8 mouse cellular contexts compared by ENCODE assay signal in the genomic region with DNA sequence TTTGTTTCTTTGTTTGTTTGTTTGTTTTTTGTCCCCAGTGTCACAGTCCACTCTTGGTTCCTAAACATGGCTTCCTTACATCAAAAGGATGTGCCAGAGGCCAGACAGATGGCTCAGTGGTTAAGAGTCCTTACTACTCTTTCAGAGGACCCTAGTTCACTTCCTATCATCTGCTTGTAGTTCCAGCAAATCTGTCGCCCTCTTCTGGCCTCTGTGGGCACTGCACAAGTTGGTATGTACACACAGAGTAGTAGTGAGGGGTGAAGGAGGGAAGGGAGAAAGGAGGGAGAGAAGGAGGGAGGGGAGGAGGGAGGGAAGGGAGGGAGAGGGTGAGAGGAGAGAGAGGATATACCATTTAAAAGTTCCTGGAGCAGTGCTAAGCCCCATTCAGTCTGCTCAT. TPM values are rescaled to one million over a fixed set of nuclear protein-coding genes. Genes with fewer than 3 reads are reported as not detected.
DNase-seq lines count a peak whose midpoint lies in the region; ATAC-seq and TF ChIP-seq lines count a peak whose summit lies in the region.

No protein-coding gene starts in this region.

- DNase-seq in kidney, adult 18-20 months: peak; percentile 19
- DNase-seq in adrenal gland, adult 8-10 months: peak; percentile 3
- DNase-seq in limb, embryonic 10.5 days (ENCODE audit: low spot score): peak; percentile 68
- DNase-seq in spleen, postnatal 4 days (ENCODE audit: low spot score in 2 of 2): peak; percentile 35 to 78
- DNase-seq in frontal cortex, postnatal 10 days (ENCODE audit: low spot score in 2 of 2): no peak
- DNase-seq in heart, embryonic 10.5 days (ENCODE audit: low spot score): no peak

- H3K4me3 ChIP-seq in kidney, embryonic 16.5 days (ENCODE audit: low read length): no peak overlapping the region
- H3K4me3 ChIP-seq in ES-Bruce4 (ENCODE audit: low read depth, low read length): no peak overlapping the region
- no peak overlapping the region for H3K4me3 ChIP-seq in limb, embryonic 10.5 days
- H3K4me3 ChIP-seq in heart, embryonic 10.5 days: no peak overlapping the region

- TF ChIP-seq POLR2A in ES-Bruce4 (IDR thresholded peaks at IDR 0.05; ENCODE audit: insufficient read depth, low read length): no peak

- H3K4me2 ChIP-seq in kidney, embryonic 16.5 days (replicated peaks; ENCODE audit: low read depth, low read length): no peak overlapping the region

- WGBS in kidney, embryonic 16.5 days: 17% methylated on average over 1 of the region's 1 CpGs
- 16% methylated on average over 1 of the region's 1 CpGs for WGBS in limb, embryonic 10.5 days
- 6% methylated on average over 1 of the region's 1 CpGs for WGBS in heart, embryonic 10.5 days

- H3K27ac ChIP-seq in kidney, embryonic 16.5 days (ENCODE audit: low read length): no peak overlapping the region
- H3K27ac ChIP-seq in ES-Bruce4 (ENCODE audit: insufficient read depth, low read length): no peak overlapping the region
- peak overlapping the region; percentile 66; the same call in 1 of the 2 replicates for H3K27ac ChIP-seq in limb, embryonic 10.5 days
- no peak overlapping the region for H3K27ac ChIP-seq in heart, embryonic 10.5 days

- H3K9me3 ChIP-seq in kidney, embryonic 16.5 days (ENCODE audit: low read length): no peaks in the 10 kb centered on the region
- H3K9me3 ChIP-seq in ES-Bruce4 (replicated peaks; ENCODE audit: control insufficient read depth, insufficient read depth, low read length, poor library complexity, severe bottlenecking): no peaks in the 10 kb centered on the region
- H3K9me3 ChIP-seq in limb, embryonic 10.5 days (replicated peaks): no peaks in the 10 kb centered on the region
- no peaks in the 10 kb centered on the region for H3K9me3 ChIP-seq in heart, embryonic 10.5 days

- peak; percentile 35 for TF ChIP-seq CTCF in ES-Bruce4 (IDR thresholded peaks at IDR 0.05; ENCODE audit: low read depth, low read length)

- TF ChIP-seq EP300 in ES-Bruce4 (IDR thresholded peaks at IDR 0.05; ENCODE audit: insufficient read depth, low read depth, low read length): no peak

- no peaks in the 10 kb centered on the region for H3K36me3 ChIP-seq in kidney, embryonic 16.5 days (ENCODE audit: insufficient read depth, low read length)
- no peaks in the 10 kb centered on the region for H3K36me3 ChIP-seq in ES-Bruce4 (ENCODE audit: control insufficient read depth, insufficient read depth, low read length, poor library complexity, severe bottlenecking)
- H3K36me3 ChIP-seq in limb, embryonic 10.5 days: no peaks in the 10 kb centered on the region
- H3K36me3 ChIP-seq in heart, embryonic 10.5 days: no peaks in the 10 kb centered on the region

- no peak for ATAC-seq in kidney, embryonic 16.5 days (ENCODE audit: low FRiP score, low TSS enrichment)

- peaks cover 6% of the 10 kb centered on the region for H3K4me1 ChIP-seq in kidney, embryonic 16.5 days (ENCODE audit: insufficient read depth, low read length)
- H3K4me1 ChIP-seq in ES-Bruce4 (ENCODE audit: control insufficient read depth, insufficient read depth, low read length): no peaks in the 10 kb centered on the region
- H3K4me1 ChIP-seq in limb, embryonic 10.5 days: peaks cover 45% of the 10 kb centered on the region
- peaks cover 5% of the 10 kb centered on the region for H3K4me1 ChIP-seq in heart, embryonic 10.5 days

- no peak overlapping the region for H3K9ac ChIP-seq in kidney, embryonic 16.5 days (replicated peaks; ENCODE audit: low read length)
- H3K9ac ChIP-seq in ES-Bruce4 (ENCODE audit: low read depth, poor library complexity, severe bottlenecking): no peak overlapping the region

- no peaks in the 10 kb centered on the region for H3K27me3 ChIP-seq in kidney, embryonic 16.5 days (ENCODE audit: insufficient read depth, low read length)
- no peaks in the 10 kb centered on the region for H3K27me3 ChIP-seq in ES-Bruce4 (ENCODE audit: control insufficient read depth, insufficient read depth, low read length, poor library complexity, severe bottlenecking)
- H3K27me3 ChIP-seq in limb, embryonic 10.5 days (ENCODE audit: low read depth, poor library complexity, severe bottlenecking): no peaks in the 10 kb centered on the region
- H3K27me3 ChIP-seq in heart, embryonic 10.5 days (ENCODE audit: insufficient read depth, poor library complexity, severe bottlenecking): no peaks in the 10 kb centered on the region

RNA-seq across cellular contexts. Expression of gene Erg, which starts 15.8 kb away (rescaled TPM):
- polyA plus RNA-seq in kidney, embryonic 16.5 days (2015; fragmentation: Nextera tagmentation; extraction: Ambion mirVana): 9.2 and 9.5 TPM in 2 replicates
- polyA plus RNA-seq in ES-Bruce4 (2011; ENCODE audit: insufficient read depth, insufficient read length, low read depth, missing spikeins): 0.21 and 0.28 TPM in 2 replicates
- total RNA-seq in adrenal gland, adult 8-10 months (2022): 10 to 100 TPM; 15.2 to 24.9 (median 21.4) TPM
- polyA plus RNA-seq in limb, embryonic 10.5 days (2016; fragmentation: Nextera tagmentation; extraction: Ambion mirVana): 6.1 and 6.8 TPM in 2 replicates
- polyA plus RNA-seq in heart, embryonic 10.5 days (2016; fragmentation: Nextera tagmentation; extraction: Ambion mirVana): 4.7 and 5.9 TPM in 2 replicates

Comparison
In these comparisons a context has a peak if more than half of its experiments do, and no peak if none do; other contexts are left out.
1. DNase-seq: peak in kidney, adult 18-20 months (single experiment), adrenal gland, adult 8-10 months (single experiment), limb, embryonic 10.5 days (single experiment) and spleen, postnatal 4 days (2 of 2); none in frontal cortex, postnatal 10 days (0 of 2) and heart, embryonic 10.5 days (single experiment).